Mouse (Mus musculus): Measurements from ENCODE around the gene Bfar.
"Not testable (repeated sequence)": the region's sequence is repeated elsewhere in the genome, so short reads cannot be mapped to it uniquely, and the experiment has no call there.

Gene Bfar

DNA sequence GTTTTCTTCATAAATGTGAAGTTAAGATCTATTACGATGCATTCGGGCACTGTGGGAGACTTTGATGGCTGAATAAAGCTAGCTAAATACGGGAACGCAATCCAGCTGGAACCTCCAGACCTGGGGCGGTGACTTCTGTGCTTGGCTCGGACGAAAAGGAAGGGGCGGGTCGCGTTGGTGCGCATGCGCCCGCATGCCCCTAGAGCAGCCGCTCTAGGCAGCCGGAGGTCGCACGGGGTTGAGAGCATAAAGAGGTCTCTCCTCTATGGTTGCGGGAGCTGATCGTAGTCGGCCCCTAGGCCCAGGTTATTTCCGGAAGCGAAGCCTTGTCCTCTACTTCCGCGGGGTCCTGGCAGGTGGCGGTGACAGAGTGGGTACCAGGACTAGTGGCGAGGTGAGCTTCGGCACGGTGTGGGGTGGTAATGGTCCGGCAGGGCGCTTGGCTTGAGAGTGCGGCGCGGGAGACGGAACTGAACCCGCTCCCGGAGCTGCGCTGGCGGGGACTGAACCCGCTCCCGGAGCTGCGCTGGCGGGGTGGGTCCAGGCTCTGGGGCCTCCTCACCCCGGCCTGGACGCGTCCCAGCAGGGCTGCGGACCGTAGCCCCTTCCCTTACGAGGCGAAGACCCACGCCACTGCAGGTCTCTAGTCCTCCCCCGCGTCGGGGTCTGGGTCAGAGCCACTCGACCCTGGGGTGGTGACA, at the start of gene Bfar, which contains the start of gene 3110001I22Rik:
Bfar (plus strand) TSS at position 174 of the 701 bp plus-strand sequence.
3110001I22Rik (plus strand) TSS at position 245 of the 701 bp plus-strand sequence.
- DNase-seq: peak; percentile 89 to 94

DNA sequence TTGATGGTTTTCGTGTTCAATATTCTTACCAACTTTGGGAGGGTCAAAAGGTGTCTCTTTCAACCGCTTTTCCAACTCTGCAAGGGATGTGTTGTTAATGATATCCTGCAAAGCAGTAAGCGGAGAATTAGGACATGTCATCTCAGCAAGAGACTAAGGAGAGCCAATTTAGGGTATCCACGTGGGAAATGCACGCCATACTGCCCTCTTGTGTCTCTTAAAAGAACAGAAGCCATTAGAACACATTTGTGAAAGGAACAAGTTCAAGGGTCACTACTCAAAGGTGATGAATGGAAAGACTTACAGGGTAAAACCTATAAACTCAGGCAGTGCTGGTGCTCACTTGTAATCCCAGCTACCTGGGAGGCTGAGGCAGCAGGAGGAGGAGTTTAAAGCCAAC, 43.3 kb upstream of the Bfar start:
- DNase-seq: peak in 1 of 2 experiments; percentile 23

- not testable (repeated sequence) for DNase-seq
Measured at GRCm38 (mm10) chr16:13638198-13638597, 33.5 kb upstream of the Bfar start.

GRCm38 (mm10) chr16:13639508-13639907, 32.1 kb upstream of the Bfar start:
- DNase-seq: no peak

GRCm38 (mm10) chr16:13640064-13640463, 31.6 kb upstream of the Bfar start:
- peak in 1 of 2 experiments; percentile 15 for DNase-seq

GRCm38 (mm10) chr16:13644474-13644873, 27.2 kb upstream of the Bfar start:
- no peak for DNase-seq

GRCm38 (mm10) chr16:13645930-13646329, 25.7 kb upstream of the Bfar start:
- DNase-seq: no peak

DNA sequence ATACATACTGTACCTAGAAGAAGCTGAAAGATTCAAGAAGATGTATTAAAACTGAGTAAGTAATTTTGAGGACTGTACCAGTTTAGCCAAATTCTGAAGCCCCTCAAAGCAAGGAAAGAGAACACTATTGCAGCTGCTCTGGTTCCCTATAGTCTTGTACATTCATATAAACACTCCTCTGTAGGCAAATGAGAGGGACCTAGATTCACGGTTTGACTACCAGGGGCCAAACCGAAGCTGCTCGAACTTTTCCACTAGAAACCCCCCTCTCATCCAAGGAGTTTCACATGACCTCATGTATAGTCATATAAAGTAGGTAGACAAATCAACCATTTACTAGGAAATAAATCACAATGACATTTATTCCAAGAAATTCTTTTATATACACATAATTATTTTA, 12.8 kb upstream of the Bfar start:
- no peak for DNase-seq

GRCm38 (mm10) chr16:13660736-13661135, 10.9 kb upstream of the Bfar start:
- no peak for DNase-seq

DNA sequence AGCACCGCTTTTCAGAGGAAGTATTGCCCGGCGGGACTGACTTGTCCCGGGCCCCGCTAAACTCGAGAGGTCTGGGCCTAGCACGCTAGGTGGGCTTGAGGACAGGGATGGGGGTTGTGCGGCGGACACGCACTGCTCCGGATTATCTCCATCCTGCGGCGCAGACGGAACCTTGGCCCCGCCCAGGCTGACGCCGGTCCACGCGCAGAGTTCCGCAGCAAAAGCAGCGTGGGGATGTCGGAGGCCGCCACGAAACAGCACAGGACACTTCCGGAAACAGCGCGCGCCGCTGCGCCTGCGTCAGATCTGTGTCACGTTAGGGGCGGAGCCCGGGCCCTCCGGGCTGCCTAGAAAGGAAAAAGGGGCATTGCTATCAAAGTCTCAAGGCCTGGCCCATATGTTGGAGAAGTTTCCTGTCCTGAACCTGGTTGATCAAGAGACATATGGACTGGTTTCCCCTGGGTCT, 3.7 kb upstream of the Bfar start, which contains the start of gene Parn:
Parn (minus strand) TSS at position 293 of the 466 bp plus-strand sequence.
- DNase-seq: peak; percentile 96 to 97

DNA sequence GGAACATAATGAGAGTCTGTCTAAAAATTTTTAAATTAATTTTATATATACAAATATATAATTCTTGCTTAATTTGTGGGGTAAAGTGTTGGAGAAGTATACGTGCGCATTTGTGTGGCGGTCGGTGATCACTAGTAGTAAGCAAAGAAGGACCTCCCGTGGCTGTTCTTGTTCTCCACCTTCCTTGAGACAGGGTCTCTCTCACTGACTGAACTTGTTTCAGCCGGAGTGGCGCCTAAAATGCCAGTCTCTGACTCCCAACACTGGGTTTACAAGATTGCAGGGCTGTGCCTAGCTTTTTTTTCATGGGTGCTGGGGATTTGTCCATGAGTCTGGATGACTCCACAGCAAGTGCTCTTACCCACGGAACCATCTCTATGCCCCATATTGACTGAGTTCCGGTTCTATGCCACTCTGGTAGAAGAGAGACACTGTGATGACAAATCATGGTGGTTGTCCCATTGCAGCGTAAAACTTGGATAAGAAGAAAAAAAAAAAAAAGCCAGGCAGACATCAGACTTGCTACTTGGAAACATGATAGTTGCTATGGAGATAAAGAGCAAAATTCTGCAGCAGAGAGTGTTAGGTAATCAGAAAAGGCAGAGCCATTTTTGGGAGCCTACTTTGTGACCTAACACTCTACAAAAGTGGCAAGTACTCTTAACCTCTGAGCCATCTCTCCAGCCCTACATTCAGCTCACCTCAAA, 3.1 kb upstream of the Bfar start:
- peak in 1 of 2 experiments; percentile 16 for DNase-seq

- DNase-seq: no peak
Measured at GRCm38 (mm10) chr16:13669282-13669681, 2.4 kb upstream of the Bfar start.

DNA sequence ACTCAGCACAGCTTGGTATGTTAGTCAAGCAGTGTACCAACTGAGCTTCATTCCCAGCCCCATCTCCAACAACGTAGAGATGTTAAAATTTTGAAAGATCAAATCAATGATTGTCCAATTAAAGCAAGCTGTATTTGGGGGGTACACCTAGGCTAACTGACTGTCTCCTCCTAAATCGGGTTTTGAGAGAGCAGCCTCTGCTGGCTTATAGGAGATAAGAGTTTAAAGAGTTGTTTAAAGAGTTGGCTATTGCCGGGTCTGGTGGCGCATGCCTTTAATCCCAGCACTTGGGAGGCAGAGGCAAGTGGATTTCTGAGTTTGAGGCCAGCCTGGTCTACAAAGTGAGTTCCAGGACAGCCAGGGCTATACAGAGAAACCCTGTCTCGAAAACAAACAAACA, 762 bp upstream of the Bfar start:
- not testable (repeated sequence) for DNase-seq

GRCm38 (mm10) chr16:13672386-13672898, 784 bp downstream of the Bfar start:
- peak; percentile 54 to 68 for DNase-seq

DNA sequence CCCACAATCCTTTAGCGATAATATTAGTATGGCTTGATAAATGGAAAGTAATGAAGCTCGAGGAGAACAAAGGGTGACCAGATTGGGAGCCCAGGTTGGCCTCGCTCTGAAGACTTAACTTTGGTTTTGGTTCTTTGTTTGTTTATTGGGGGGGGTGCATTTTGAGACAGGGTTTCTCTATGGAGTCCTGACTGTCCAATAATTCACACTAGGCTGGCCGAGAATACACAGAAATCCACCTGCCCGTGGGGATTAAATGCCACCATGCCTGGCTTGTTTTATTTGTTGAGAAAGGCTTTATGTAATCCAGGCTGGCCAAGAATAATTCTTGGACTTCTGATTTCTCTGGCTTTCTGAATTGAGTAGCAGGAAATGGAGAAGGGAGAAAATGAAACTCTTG, 1.5 kb downstream of the Bfar start:
- no peak for DNase-seq

- DNase-seq: no peak
Measured at GRCm38 (mm10) chr16:13674511-13674910, 2.9 kb downstream of the Bfar start.

DNA sequence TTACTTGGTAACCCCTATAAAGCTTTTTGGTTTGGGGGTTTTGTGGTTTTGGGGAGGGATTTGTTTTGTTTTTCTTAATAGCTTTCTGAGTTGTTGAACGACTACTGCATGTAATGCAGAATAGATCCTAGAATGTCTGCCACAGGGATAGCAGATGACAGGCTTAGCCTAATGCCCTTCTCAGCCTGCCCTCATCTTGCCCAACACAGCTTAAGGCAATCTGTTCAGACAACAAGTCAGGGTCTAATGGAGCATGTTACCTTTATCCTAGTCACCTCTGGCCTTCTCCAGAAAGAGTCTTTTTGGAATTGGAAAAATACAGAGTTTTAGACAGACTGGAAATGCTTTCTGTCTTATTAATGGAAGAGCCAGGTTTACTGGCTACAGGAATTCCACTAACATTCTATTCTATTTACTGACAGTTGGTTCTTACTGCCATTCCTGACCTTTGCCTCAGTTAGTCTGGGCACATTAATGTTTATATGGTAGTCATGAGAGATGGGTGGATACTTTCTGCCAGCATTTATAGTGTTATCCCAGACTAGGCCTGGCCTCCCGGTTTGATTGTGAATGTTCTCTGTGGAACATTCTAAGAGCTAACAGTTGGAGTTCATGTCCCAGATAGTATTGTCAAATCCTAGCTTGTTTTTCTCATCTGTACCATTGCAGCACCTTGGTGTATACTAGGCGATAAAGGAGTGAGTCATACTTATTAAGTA, 7.1 kb downstream of the Bfar start:
- no peak for DNase-seq

- no peak for DNase-seq
Measured at GRCm38 (mm10) chr16:13698998-13699397, 27.3 kb downstream of the Bfar start.

DNA sequence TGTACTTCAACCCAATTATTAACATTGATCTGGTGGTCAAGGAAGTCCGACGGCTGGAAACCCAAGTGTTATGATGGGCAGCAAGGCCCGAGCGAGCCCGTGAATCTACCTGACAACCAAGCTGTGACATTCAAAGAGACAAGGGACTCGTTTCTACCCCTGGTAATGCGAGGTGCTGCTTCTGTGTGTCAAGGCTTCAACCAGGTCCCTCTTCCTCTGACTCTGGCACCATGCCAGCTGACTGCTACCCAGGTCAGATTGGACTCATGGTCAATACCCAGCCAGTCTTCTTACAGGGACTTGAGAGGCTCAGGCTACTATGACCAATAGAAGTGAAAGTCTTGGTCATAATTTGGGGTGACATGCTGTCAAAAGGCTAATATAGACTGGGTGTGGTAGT, 30.5 kb downstream of the Bfar start:
- DNase-seq: peak; percentile 17 to 20

GRCm38 (mm10) chr16:13704676-13705075, 33.0 kb downstream of the Bfar start:
- DNase-seq: no peak

GRCm38 (mm10) chr16:13714910-13715309, 43.3 kb downstream of the Bfar start:
- DNase-seq: no peak

GRCm38 (mm10) chr16:13716821-13717553, 45.3 kb downstream of the Bfar start:
- no peak for DNase-seq

All from cerebellum, postnatal 25 days (tissue).